Mouse (Mus musculus): Measurements from ENCODE around the gene 1700010B08Rik. TPM values are rescaled to one million over a fixed set of nuclear protein-coding genes. Genes with fewer than 3 reads are reported as not detected.

Gene 1700010B08Rik
- polyA plus RNA-seq, 1 experiment from 2014 or later: not detected

- WGBS: 83% methylated on average over 7 of the region's 7 CpGs
- Histone ChIP-seq H3K4me3 (no peak overlapping the region), H3K9me3 (replicated peaks) (no peaks in the 10 kb centered on the region), H3K36me3 (no peaks in the 10 kb centered on the region), H3K27me3 (no peaks in the 10 kb centered on the region), H3K9ac (no peak overlapping the region), H3K4me2 (no peak overlapping the region), H3K4me1 (replicated peaks) (peaks cover under 1% of the 10 kb centered on the region), H3K27ac (no peak overlapping the region)
- no peak for ATAC-seq (replicated peaks; ENCODE audit: insufficient number of reproducible peaks, insufficient read depth, low FRiP score, low read depth)
Observed at GRCm38 (mm10) chr2:173744070-173744815, 25.0 kb downstream of the 1700010B08Rik start.

DNA sequence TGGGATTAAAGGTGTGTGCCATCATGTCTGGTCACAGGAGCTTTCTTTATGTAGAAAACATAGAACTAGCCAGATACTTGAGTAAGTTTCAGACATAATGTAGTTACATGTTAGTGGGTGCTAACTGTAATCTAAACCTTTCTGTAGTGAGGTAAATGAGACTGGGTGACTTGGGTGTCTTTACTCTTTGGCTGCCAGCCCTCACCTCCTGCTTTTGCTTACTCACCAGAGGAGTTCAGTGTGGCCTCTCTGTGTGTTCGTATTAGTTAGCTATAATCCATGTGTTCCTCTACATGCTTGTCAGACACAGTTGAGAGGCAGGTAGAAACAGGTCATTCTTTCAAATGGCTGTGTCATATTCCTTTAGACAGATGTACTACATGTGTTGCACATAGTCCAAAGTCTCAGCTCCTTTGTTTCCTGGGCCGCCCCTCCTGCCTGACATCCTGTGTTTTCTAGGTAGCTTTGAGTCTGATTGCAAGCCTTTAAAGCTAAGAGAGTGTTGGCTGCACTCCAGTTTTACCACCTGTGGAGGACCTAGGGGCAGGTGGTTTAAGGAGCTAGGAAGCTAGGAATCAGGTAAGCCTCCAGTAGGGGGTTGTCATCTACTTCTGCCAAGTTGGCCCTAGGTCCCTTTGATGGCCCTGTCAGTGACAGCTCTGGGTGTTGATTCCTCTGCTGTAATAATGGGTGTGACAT, 29.9 kb downstream of the 1700010B08Rik start:
- no peak overlapping the region for H3K4me2 ChIP-seq
- no peak overlapping the region for H3K27ac ChIP-seq
- peaks cover 2% of the 10 kb centered on the region; the same call in 1 of the 2 replicates for H3K4me1 ChIP-seq (replicated peaks)
- H3K4me3 ChIP-seq: no peak overlapping the region
- H3K9me3 ChIP-seq (replicated peaks): no peaks in the 10 kb centered on the region
- H3K27me3 ChIP-seq: no peaks in the 10 kb centered on the region
- WGBS: 65% methylated on average over 2 of the region's 2 CpGs
- H3K36me3 ChIP-seq: no peaks in the 10 kb centered on the region
- no peak for ATAC-seq (replicated peaks; ENCODE audit: insufficient number of reproducible peaks, insufficient read depth, low FRiP score, low read depth)
- H3K9ac ChIP-seq: no peak overlapping the region

- H3K9ac ChIP-seq: no peak overlapping the region
- ATAC-seq (replicated peaks; ENCODE audit: insufficient number of reproducible peaks, insufficient read depth, low FRiP score, low read depth): no peak
- H3K27ac ChIP-seq: no peak overlapping the region
- 77% methylated on average over 8 of the region's 8 CpGs for WGBS
- no peak overlapping the region for H3K4me3 ChIP-seq
- H3K4me2 ChIP-seq: no peak overlapping the region
- H3K36me3 ChIP-seq: no peaks in the 10 kb centered on the region
- peaks cover 9% of the 10 kb centered on the region for H3K4me1 ChIP-seq (replicated peaks)
- no peaks in the 10 kb centered on the region for H3K27me3 ChIP-seq
- no peaks in the 10 kb centered on the region for H3K9me3 ChIP-seq (replicated peaks)
Observed at GRCm38 (mm10) chr2:173755433-173756144, 36.4 kb downstream of the 1700010B08Rik start.

GRCm38 (mm10) chr2:173757624-173758155, 38.5 kb downstream of the 1700010B08Rik start:
- no peak overlapping the region for H3K9ac ChIP-seq
- no peaks in the 10 kb centered on the region for H3K36me3 ChIP-seq
- H3K4me2 ChIP-seq: no peak overlapping the region
- ATAC-seq (replicated peaks; ENCODE audit: insufficient number of reproducible peaks, insufficient read depth, low FRiP score, low read depth): no peak
- 79% methylated on average over 8 of the region's 8 CpGs for WGBS
- H3K27ac ChIP-seq: no peak overlapping the region
- no peak overlapping the region for H3K4me3 ChIP-seq
- H3K9me3 ChIP-seq (replicated peaks): no peaks in the 10 kb centered on the region
- no peaks in the 10 kb centered on the region for H3K27me3 ChIP-seq
- H3K4me1 ChIP-seq (replicated peaks): peaks cover 9% of the 10 kb centered on the region

- ATAC-seq (replicated peaks; ENCODE audit: insufficient number of reproducible peaks, insufficient read depth, low FRiP score, low read depth): no peak
- Histone ChIP-seq H3K4me3 (no peak overlapping the region), H3K27me3 (no peaks in the 10 kb centered on the region), H3K27ac (no peak overlapping the region), H3K4me1 (replicated peaks) (peaks cover 11% of the 10 kb centered on the region), H3K9me3 (replicated peaks) (no peaks in the 10 kb centered on the region), H3K9ac (no peak overlapping the region), H3K4me2 (no peak overlapping the region), H3K36me3 (peaks cover 5% of the 10 kb centered on the region; the same call in 1 of the 2 replicates)
- WGBS: 80% methylated on average over 6 of the region's 6 CpGs
Observed at GRCm38 (mm10) chr2:173760607-173761006, 41.4 kb downstream of the 1700010B08Rik start.

DNA sequence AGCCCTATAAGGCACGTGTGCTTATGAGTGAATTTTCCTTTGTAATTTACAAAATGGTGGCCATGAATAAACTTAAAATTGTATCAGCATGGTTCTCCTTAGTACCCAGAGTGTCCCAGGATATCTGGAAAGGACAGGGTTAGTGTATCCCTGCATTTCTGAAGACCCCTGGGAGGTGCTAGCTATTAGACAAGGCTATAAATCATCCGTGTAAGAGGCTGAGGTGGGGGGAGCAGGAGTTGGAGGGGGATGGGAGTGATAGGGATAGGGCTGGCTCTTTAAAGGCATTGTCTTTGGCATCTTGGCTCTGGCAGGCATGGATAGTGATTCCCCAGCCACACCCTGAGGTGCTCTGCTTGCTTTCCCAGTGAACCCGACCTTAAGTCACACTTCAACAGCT, 45.4 kb downstream of the 1700010B08Rik start:
- Histone ChIP-seq H3K9ac (no peak overlapping the region), H3K27ac (no peak overlapping the region), H3K4me3 (no peak overlapping the region), H3K4me2 (no peak overlapping the region), H3K4me1 (replicated peaks) (peaks cover 16% of the 10 kb centered on the region), H3K27me3 (no peaks in the 10 kb centered on the region), H3K9me3 (replicated peaks) (no peaks in the 10 kb centered on the region), H3K36me3 (peaks cover 5% of the 10 kb centered on the region; the same call in 1 of the 2 replicates)
- WGBS: 49% methylated on average over 3 of the region's 3 CpGs
- no peak for ATAC-seq (replicated peaks; ENCODE audit: insufficient number of reproducible peaks, insufficient read depth, low FRiP score, low read depth)

DNA sequence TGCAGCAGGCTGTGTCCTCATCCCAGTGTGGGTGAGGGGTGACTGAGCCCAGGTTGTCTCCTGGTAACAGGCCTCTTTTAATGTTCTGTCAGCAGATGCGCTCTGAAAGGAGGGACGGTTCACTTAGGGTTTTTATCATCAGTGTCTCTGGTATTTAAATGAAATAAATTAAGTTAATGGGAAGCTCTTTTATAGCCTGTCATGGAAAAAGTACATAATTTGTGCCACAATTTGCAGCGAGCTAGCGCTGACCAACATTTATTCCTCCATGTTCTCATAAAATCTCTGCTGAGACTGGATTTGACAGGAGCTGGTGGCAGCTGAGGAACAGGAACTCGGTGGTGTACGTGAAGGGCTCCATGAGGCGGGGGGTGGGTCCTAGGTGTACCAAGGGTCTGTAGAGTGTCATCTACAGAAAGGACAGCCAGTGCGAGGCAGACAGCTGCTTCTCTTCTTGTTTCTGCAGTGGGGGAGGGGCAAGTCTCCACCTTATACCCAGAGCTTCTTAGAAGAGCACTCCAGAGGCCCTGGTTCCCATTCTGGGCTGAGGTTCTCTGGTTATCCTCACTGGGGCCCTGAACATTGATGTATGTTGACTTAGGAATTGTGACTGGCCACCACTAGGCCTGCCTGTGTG, 48.9 kb downstream of the 1700010B08Rik start:
- 66% methylated on average over 8 of the region's 8 CpGs for WGBS

GRCm38 (mm10) chr2:173769183-173769582, 50.0 kb downstream of the 1700010B08Rik start:
- H3K9me3 ChIP-seq (replicated peaks): no peaks in the 10 kb centered on the region
- H3K4me3 ChIP-seq: no peak overlapping the region
- no peaks in the 10 kb centered on the region for H3K27me3 ChIP-seq
- ATAC-seq (replicated peaks; ENCODE audit: insufficient number of reproducible peaks, insufficient read depth, low FRiP score, low read depth): no peak
- no peak overlapping the region for H3K9ac ChIP-seq
- H3K4me2 ChIP-seq: no peak overlapping the region
- H3K4me1 ChIP-seq (replicated peaks): peaks cover 28% of the 10 kb centered on the region
- H3K36me3 ChIP-seq: 0 out of 2 replicates have a peak, but pooled peaks cover 3% of the 10 kb centered on the region
- WGBS: 67% methylated on average over 10 of the region's 10 CpGs
- H3K27ac ChIP-seq: no peak overlapping the region; the same call in 1 of the 2 replicates

More for the DNA sequence above, 48.9 kb downstream of the 1700010B08Rik start:
- Histone ChIP-seq H3K4me2 (no peak overlapping the region), H3K9ac (no peak overlapping the region), H3K4me1 (replicated peaks) (peaks cover 24% of the 10 kb centered on the region), H3K27me3 (no peaks in the 10 kb centered on the region), H3K4me3 (no peak overlapping the region), H3K9me3 (replicated peaks) (no peaks in the 10 kb centered on the region), H3K27ac (no peak overlapping the region), H3K36me3 (peaks cover 6% of the 10 kb centered on the region; the same call in 1 of the 2 replicates)
- ATAC-seq (replicated peaks; ENCODE audit: insufficient number of reproducible peaks, insufficient read depth, low FRiP score, low read depth): no peak; the same call in 1 of the 2 replicates

DNA sequence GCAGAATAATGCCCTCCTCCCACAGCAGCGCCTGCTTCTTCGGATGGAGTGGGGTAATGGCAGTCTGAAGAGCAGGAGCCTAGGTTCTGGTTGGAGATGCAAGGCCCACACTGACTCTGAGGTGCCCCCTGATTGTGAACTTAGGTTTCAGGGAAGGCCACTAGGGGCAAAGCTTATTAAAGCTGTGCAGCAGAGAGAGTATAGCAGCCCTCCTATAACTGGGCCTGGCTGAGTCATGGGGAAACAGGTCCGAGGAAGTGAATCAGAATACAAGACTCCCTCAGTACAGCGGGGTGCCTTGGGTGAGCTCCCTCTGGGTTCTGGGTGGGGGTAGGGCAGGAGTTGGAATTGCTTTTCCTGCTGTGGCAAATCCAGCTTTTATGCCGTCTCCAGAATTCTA, 51.4 kb downstream of the 1700010B08Rik start:
- Histone ChIP-seq H3K4me1 (replicated peaks) (peaks cover 34% of the 10 kb centered on the region), H3K9me3 (replicated peaks) (no peaks in the 10 kb centered on the region), H3K4me3 (no peak overlapping the region), H3K9ac (no peak overlapping the region), H3K27me3 (no peaks in the 10 kb centered on the region), H3K4me2 (no peak overlapping the region), H3K27ac (no peak overlapping the region), H3K36me3 (0 out of 2 replicates have a peak, but pooled peaks cover 3% of the 10 kb centered on the region)
- 75% methylated on average over 5 of the region's 5 CpGs for WGBS
- ATAC-seq (replicated peaks; ENCODE audit: insufficient number of reproducible peaks, insufficient read depth, low FRiP score, low read depth): no peak

Data from heart, embryonic 15.5 days (tissue).